Mouse (Mus musculus) E14TG2a.4 (cell line): ENCODE data around the gene Speer2.

Experiments used
- H3K27me3 ChIP-seq: 2 replicates; pipeline ENCODE4 v1.6.1; 2014; ENCODE audit warnings: low read length, control low read depth; ENCODE audit not compliant: insufficient read depth
- H3K36me3 ChIP-seq: 2 replicates; pipeline ENCODE4 v1.6.1; 2014; ENCODE audit warnings: low read length, control low read depth; ENCODE audit not compliant: insufficient read depth
- H3K4me1 ChIP-seq: replicated peaks from 2 replicates; pipeline ENCODE4 v1.6.1; 2014; ENCODE audit warnings: low read depth, low read length, control low read depth
- H3K4me3 ChIP-seq: replicated peaks from 2 replicates; pipeline ENCODE4 v1.5.1; 2014; ENCODE audit warnings: mild to moderate bottlenecking, low read length
- H3K9me3 ChIP-seq: 2 replicates; pipeline ENCODE4 v1.6.1; 2014; ENCODE audit warnings: low read length, control low read depth
- CTCF ChIP-seq: conservative IDR thresholded peaks from 2 replicates; pipeline ENCODE4 v1.5.1; 2014; ENCODE audit warnings: low read length
- NANOG ChIP-seq: IDR thresholded peaks from 2 replicates; pipeline ENCODE4 v1.6.1; 2014; ENCODE audit warnings: borderline replicate concordance, low read length, mixed read lengths
- POU5F1 ChIP-seq: IDR thresholded peaks from 2 replicates; pipeline ENCODE4 v1.6.1; 2014; ENCODE audit warnings: low read length, borderline replicate concordance

Gene Speer2

GRCm38 (mm10) chr16:69863644-69864043 lies at the start of gene Speer2:
Gene Speer2, minus strand, starts transcription at chr16:69863744.
- no peaks in the 10 kb centered on the region for H3K4me1 ChIP-seq
- peaks cover 25% of the 10 kb centered on the region for H3K9me3 ChIP-seq
- no peak within 1 kb of the TSS for H3K4me3 ChIP-seq
- H3K27me3 ChIP-seq: no peaks in the 10 kb centered on the region
- TF ChIP-seq NANOG: no peak
- TF ChIP-seq POU5F1: no peak
- TF ChIP-seq CTCF: no peak
- H3K36me3 ChIP-seq: no peaks in the 10 kb centered on the region

- Histone ChIP-seq H3K4me1 (no peaks in the 10 kb centered on the region), H3K9me3 (peaks cover 8% of the 10 kb centered on the region; the same call in 1 of the 2 replicates), H3K4me3 (no peak overlapping the region), H3K36me3 (no peaks in the 10 kb centered on the region), H3K27me3 (no peaks in the 10 kb centered on the region)
- TF ChIP-seq POU5F1 (no peak), CTCF (no peak), NANOG (no peak)
These were observed 40.8 kb upstream of the Speer2 start for GRCm38 (mm10) chr16:69904303-69904702.

- Histone ChIP-seq H3K4me3 (no peak overlapping the region), H3K36me3 (no peaks in the 10 kb centered on the region), H3K27me3 (no peaks in the 10 kb centered on the region), H3K4me1 (no peaks in the 10 kb centered on the region), H3K9me3 (no peaks in the 10 kb centered on the region)
- no peak for TF ChIP-seq CTCF
- no peak for TF ChIP-seq NANOG
- no peak for TF ChIP-seq POU5F1
These were observed 17.2 kb upstream of the Speer2 start for GRCm38 (mm10) chr16:69880712-69881111.

- TF ChIP-seq NANOG (no peak), POU5F1 (no peak), CTCF (no peak)
- Histone ChIP-seq H3K27me3 (no peaks in the 10 kb centered on the region), H3K4me3 (no peak overlapping the region), H3K4me1 (no peaks in the 10 kb centered on the region), H3K9me3 (no peaks in the 10 kb centered on the region), H3K36me3 (no peaks in the 10 kb centered on the region)
These were observed 26.9 kb downstream of the Speer2 start for GRCm38 (mm10) chr16:69836628-69837027.

- no peak overlapping the region for H3K4me3 ChIP-seq
- no peaks in the 10 kb centered on the region for H3K27me3 ChIP-seq
- no peak for TF ChIP-seq POU5F1
- TF ChIP-seq CTCF: no peak
- no peak for TF ChIP-seq NANOG
- no peaks in the 10 kb centered on the region for H3K36me3 ChIP-seq
- H3K4me1 ChIP-seq: no peaks in the 10 kb centered on the region
- no peaks in the 10 kb centered on the region for H3K9me3 ChIP-seq
These were observed 49.9 kb downstream of the Speer2 start for GRCm38 (mm10) chr16:69813652-69814051.
